Mouse (Mus musculus): Measurements from ENCODE around the gene Ercc1.

Gene Ercc1

DNA sequence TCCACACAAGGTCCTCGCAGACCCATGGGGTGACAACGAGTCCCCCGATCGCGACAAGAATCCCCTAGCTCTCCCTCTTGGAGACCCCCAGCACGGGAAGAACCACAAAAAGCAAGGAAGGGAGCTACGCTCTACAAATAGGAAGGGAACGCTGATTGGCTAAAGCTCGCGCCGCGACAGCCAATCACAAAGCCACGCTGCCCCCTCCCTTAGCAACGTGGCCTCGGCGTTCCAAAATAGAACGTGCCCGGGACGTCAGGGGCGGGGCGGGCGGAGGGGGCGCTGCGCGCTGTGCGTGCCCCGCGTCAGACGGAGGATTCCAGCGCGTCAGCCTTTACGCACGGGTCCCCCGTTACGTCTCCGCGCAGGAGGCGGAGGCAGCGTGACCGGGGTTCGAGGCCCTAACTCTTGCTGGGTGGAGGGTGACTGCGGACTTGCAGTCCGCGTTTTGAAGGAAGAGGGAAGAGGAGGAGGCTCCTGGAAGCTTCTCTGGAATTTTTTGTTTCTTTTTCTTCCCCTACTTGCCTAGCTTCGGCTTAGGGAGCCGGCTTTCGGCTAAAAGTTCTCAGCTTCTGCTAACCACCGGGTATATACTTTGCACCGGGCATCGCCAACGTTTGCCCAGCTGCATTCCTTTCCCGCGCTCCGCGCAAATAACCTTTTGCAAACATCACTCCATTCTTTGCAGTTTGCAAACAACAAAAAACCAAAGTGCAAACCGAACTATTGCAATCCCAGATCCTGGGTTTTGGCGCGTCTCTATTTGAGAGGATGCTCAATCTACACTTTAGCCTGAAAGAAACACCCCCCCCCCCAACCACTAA is 35.9 kb upstream of the Ercc1 start:
- in situ Hi-C loops (cut with MboI; ENCODE audit: low sequenced_read_pairs): loop anchor here (5.0 kb wide), 1 partner anchor 34 kb away; the partner anchor contains the start of gene Ercc1

DNA sequence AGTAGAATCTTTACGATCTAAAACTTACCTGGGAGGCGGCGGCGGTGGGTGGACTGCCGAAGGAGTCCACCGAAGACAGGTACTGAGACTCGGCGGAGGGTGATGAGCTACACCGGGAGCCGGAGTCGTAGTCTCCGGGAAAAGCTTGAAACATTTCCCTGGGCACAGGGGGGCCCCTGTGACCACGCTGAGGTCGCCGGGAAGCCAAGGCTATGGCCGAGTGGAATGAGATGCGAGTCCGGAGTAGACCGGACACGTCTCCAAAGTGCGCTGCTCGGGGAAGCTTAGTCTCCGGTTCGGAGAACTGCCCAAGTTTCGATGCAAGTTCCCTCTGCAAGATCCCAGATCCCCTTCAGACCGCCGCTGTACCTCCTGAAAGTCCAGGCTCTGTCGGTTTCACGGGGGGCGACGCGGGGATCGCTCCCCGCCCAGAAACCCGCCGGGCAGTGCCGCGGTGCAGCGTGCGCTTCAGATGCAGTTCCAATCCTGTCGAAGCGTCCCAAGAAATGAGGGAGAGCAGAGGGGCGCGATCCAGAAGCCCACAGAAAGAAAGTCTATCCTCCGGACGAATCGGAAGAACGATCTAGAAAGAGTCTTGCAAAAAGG is 35.2 kb upstream of the Ercc1 start:
- in situ Hi-C loops (cut with MboI; ENCODE audit: low sequenced_read_pairs): loop anchor here (5.0 kb wide), 1 partner anchor 33 kb away; the partner anchor contains the start of gene Ercc1

DNA sequence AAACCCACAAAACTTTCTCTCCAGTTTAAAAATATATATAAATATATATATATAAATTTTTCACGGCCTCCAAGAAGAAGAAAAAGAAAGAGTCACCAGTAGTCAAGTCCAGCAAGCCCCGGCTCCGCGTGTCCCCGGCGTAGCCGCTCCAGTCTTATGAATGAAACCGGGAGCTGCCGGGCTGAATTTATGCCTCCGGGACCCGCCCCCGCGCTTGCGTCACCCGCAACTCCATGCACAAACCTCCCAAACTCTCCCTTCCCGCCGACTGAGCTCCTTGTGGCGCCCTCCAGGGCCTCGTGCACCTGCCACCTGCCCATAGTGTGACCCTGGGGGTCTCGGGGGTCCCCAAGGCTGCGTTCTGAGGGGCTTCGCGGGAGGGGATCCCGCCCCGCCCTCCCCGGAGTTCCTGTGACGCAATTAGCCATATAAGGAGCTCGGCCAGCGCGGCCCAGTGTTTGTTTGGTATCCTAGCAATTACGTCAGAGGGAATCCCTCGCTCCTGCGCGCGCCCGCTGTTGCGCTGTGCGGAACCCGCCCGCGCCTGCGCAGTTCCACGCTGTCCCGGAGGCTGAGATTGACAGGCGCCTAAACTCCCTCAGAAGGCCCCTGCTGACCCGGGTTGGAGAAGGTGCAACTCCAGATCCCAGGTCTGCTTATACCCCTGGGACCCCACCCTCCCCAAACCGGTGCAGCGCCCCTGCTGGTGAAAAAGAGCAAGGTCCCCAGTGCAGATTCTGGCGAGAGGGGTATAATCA is 34.5 kb upstream of the Ercc1 start, which contains the start of gene Fosb:
Fosb (minus strand) TSS at position 168 of the 758 bp plus-strand sequence.
- in situ Hi-C loops (cut with MboI; ENCODE audit: low sequenced_read_pairs): loop anchor here (5.0 kb wide), 1 partner anchor 32 kb away; the partner anchor contains the start of gene Ercc1

DNA sequence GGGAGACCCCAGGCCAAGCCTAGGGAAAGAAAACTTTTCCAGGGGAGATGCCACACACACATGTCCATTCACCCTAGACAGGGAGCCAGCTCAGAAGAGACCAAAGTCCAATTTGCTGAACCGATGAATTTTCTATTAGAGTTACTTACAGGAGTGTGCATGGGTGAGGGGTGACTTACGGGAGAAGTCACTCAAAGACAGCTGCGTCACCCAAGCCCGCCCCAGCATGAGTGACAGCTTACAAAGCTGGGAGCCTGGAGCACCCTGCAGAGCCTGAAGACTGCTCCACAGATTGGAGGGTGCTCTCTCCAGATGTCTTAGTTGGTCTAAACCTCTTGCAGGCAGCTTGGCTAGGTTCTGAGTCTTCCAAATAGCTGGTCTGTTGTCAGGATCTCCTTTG is 32.6 kb upstream of the Ercc1 start:
- in situ Hi-C loops (cut with MboI; ENCODE audit: low sequenced_read_pairs): no loop called here

DNA sequence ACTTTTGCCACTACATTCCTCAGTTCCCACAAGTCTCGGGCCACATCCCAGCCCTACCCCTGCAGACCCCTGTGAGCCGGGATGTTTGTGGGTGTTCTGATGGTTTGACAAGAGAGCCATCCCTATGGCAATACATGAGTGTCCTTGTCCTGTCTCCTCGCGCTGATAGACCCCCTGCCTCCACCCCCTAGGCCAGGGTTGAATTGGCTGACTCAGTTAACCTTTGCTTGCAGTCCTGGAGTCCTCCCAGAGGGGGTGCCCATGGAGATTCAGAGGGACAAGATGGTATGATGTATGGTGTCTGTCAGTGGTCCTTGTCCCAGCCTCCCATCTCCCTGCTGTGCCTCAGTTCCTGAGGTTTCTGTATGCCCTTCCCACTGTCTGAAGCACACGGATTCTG is 30.5 kb upstream of the Ercc1 start:
- in situ Hi-C loops (cut with MboI; ENCODE audit: low sequenced_read_pairs): no loop called here

DNA sequence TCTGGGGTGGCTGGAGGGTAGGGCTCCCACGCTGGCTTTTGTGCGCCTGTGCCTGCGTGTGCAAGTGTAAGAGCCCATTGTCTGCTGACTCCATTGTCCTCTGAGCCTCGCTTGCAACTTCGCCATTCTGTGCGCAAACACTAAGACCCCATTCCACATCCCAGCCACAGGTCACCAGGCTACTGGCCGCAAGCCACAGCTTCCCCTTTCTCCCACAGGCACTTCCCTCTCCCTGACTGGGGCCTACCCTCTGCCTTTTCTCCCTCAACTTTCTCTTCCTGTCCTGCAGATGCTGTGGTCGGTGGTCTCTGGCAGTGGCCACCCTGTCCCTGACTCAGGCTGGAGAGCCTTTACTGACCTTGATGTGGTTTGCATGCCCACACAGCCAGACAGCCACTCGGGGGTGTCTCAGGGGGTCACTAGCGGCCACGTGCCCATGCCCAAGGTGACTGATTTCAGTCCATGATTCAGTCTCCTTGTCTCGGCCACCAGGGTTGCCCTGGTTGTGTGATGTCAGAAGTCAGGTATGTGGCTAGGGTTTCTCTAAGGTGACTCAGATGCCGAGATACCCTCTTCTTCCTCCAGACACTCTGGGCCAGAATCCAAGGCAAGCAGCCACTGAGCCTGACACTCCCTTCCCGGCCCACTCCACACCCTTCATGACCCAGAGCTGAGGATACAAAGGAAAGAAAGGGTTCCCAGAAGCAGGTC is 28.0 kb upstream of the Ercc1 start:
- in situ Hi-C loops (cut with MboI; ENCODE audit: low sequenced_read_pairs): no loop called here

DNA sequence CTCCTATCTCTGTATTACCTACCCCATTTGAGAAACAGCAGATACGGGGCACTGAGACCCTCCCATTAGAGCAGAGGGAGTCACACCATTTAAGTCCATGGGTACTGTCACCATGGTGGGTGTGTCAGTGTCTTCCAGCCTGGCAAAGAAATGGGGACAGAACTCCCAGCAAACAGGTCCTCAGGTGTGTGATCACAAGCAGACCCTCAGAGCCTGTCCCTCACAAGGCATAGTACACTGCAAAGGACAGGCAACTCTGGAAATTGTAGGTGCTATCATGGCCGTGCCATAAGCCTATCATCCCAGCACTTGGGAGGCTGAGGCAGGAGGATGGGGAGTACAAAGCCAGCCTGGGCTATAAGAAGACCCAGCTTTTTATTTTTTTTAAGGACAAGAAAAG is 26.4 kb upstream of the Ercc1 start:
- in situ Hi-C loops (cut with MboI; ENCODE audit: low sequenced_read_pairs): no loop called here

DNA sequence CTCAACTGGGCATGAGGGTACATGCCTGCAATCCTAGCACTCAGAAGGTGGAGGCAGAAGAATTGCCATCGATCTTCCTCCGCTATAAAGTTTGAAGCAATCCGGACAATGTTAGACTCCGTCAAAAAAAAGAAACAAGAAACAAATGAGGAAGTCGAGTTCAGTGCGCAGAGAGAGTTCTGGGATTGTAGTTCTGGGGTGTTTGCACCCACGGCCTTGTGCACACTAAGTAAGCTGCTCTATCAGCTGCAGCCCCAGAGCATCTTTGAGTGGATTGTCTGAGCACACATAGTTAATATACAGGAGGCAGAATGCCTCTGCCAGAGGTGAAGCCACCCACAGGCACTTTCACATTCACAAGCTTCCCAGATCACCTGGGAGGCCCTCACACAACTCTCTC is 25.9 kb upstream of the Ercc1 start:
- in situ Hi-C loops (cut with MboI; ENCODE audit: low sequenced_read_pairs): no loop called here

DNA sequence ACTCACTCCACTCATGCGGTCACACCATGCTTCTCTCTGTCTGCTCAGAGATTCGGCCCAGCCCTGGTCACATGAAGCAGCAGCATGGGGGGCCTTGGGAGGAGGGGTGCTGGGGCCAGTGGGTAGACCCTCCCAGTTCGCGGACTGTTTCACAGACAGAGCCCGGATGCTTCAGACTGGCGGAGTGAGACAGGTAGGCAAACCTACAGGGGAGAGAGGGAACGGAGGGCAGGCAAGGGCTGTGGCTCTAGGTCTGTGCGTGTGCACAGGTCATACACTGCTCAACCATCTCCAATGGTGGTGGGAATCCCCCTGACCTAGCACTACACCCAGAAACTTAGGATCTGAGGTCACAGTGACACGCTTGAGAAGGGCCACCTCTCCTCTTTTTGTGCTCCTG is 25.1 kb upstream of the Ercc1 start:
- in situ Hi-C loops (cut with MboI; ENCODE audit: low sequenced_read_pairs): no loop called here

DNA sequence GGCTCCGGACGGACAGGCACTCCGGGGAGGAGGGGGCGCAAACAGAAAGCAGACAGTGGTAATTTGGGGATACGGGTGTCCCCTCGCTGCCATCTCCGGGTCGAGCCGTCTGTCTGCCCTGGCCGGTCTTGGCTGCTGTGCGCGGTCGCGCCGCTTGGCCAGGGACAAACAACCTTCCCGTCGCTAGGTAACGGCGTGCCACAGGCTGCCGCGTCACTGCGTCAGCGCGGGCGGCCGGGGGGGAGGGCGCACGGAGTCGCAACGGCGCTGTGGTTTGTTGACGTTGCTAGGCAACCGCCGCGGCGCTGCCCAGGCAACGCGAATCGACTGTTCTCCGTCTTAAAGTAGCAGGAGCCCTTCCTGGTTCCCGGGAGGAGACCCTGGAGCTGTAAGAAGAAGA is 24.7 kb upstream of the Ercc1 start:
- in situ Hi-C loops (cut with MboI; ENCODE audit: low sequenced_read_pairs): no loop called here

DNA sequence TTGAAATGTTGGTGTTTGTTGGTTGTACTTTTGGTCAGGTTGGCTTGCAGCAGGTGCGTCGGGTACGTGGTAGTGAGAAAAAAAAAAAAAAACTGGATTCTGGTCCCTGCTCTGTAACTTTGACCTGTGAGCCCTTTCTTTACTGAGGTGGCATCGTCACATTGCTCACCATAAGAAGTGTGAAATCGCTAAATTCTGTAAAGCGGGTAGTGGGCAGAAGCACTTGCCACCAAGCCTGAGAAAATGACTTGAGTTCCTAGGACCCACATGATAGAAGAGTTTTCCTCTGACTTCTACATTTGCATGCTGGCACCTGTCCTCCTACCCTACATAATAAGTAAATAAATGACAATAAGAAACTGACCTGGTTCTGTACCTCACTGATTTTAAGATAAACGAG is 23.9 kb upstream of the Ercc1 start:
- in situ Hi-C loops (cut with MboI; ENCODE audit: low sequenced_read_pairs): no loop called here

DNA sequence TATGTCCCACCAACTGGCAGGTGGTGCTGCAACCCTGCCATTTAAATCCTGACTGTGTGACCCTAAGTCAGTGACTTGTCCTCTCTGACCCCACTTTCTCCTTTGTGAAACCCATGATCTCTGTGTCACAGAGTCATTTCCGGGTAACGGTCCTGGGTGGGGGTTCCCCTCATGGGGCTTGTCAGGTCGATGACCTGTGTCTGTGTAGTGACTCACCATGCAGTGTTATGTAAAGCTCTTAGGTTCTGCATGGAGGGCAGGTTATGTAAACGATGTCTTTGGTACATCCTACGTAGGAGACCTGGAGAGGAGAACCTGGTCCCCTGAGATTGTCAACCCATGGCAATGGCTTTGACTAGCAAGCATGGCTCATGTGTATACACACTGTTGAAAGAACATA is 23.1 kb upstream of the Ercc1 start:
- in situ Hi-C loops (cut with MboI; ENCODE audit: low sequenced_read_pairs): no loop called here

DNA sequence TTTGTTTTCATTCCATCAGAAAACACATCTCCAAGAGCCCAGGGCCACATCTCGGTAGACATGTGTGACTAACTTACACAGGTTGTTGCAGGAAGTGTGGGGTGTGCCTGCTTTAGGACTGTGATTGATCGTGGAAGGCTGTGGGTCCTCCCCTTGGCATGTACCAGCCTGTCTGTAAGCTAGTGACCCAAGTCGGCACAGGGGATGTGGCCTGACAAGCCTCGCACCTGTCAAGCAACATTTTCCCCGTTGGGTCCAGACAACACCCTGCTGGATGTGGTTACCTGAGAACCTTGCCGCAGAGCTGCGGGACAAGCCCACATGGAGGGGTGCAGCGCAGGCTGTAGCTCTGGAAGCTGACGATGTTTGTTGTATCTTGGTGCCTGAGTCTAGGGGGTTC is 22.1 kb upstream of the Ercc1 start:
- in situ Hi-C loops (cut with MboI; ENCODE audit: low sequenced_read_pairs): no loop called here

DNA sequence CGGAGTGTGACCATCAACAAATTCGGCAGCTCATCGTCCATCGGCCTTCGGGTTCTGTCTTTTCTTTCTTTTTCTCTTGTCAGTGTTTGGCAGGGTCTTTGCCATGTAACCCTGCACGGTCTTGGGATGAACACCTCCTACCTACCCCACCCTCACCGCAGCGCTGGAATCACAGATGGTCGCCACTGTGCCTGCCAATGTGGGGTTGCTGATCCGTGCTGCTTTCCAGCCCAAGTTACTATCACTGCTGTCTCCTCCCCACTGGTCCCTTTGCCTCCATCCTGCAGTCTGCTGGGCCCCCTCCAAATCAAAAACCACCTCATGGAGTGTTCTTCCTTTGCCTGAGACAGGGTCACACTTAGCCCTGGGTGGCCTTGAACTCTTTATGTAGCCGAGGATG is 20.4 kb upstream of the Ercc1 start:
- in situ Hi-C loops (cut with MboI; ENCODE audit: low sequenced_read_pairs): no loop called here

DNA sequence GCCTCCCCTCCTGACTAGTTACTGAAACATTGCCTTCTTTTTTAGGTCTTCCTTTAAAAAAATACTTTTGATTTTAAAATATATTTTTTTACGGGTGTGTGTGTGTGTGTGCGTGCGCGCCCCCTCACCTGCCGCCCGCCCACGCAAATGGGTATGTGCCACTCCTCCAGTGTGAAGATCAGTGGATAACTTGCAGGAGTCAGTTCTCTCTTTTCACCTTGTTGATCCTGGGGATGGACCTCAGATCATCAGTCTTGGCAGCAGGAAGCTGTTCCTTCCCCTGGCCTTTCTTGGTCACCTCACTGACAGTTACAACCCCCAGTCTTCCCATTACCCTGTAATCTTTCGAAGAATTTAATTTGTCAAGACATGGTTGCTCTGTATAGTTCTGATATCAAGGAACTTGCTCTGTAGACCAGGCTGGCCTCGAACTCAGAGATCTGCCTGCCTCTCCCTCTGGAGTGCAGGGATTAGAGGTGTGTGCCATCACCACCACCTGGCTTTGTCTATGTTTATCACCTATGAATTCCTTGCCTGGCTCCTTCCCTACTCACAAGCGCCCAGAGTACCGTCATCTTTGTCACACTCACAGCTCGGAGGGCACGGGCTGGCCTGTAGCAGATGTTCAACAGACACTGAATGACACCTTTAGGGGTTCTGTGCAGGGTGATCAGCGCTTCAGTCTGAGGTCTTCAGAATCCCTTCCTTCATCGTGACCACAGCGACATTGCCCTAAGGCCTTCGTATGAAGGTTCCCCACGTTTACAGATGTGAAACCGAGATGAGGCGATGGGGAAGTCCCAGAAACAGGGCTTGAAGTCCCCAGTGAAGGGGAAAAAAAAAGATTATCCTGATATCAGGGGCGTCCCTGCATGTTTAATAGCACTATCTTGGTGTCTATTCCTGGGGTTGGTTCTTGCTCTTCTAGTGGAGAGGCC is 19.0 kb upstream of the Ercc1 start:
- in situ Hi-C loops (cut with MboI; ENCODE audit: low sequenced_read_pairs): no loop called here

DNA sequence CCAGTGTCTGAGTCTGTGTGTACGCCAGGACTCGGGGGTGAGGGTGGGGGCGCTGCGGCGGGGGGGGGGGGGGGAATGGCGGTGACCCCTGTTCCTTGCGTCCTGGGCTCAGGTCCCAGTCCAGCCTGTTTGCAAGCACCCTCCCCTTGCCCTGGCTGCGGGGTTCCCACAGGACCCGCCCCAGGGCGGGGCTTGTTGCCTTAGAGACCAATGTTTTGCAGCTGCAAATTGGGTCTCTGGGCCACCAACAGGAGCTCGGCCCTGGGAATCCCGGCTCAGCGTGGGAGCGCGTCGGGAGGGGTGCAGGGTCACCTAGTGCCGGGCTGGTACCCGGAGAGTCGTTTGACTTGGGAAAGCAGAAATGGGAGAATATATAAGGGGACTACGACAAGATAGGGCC is 18.2 kb upstream of the Ercc1 start:
- in situ Hi-C loops (cut with MboI; ENCODE audit: low sequenced_read_pairs): no loop called here

DNA sequence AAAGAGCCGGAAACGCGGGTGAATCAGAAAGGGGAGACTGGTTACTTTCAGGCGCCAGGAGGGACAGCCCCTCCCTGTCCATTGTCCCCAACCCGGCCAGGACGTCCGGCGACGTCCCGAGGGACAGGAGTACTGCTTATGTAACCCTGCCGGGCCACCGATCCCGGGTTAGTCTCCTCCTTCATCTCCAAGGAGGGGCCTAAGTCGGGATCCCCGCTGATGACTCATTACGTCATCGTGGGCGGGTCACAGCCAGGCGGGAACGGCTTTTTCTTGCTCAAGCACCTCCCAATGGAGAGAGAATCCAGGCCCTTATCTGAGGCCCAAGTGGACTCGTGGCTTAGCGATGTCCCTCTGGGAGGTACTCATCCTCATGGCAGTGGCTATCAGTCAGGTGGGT is 17.4 kb upstream of the Ercc1 start:
- in situ Hi-C loops (cut with MboI; ENCODE audit: low sequenced_read_pairs): no loop called here

DNA sequence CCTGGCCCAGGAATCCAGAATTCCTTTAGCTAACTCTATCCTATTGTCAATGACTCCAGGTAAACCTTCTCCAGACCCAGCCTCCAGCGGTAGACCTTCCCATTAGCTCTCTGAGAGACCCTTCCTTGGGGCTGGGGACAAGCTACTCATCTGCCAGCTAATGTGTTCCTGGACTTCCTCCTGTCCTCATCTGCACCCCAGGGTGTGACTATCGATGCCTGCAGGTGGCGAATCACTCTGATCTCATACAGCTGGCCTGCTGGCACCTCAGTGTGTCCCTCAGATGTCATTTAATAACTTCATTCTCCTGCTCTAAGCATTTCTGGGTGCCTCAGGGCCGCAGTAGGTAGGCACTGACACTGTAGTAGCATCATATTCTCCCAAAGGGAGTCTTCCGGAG is 16.8 kb upstream of the Ercc1 start:
- in situ Hi-C loops (cut with MboI; ENCODE audit: low sequenced_read_pairs): no loop called here

DNA sequence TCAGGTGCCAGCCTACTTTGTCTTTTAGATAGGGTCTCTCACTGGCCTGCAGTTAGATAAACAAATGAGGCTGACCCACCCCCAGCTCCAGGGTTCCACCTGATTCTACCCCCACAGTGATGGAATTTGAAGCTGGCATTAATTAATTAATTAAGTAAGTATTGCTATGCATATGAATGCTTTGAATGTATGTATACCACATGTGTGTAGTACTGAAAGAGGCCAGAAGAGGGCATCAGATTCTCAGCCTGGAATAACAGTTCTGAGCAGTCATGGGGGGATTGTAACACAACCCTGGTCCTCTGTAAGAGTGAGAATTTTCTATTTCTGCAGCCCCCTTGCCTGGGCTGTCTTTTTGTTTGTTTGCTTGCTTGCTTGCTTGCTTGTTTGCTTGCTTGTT is 16.2 kb upstream of the Ercc1 start:
- in situ Hi-C loops (cut with MboI; ENCODE audit: low sequenced_read_pairs): no loop called here

DNA sequence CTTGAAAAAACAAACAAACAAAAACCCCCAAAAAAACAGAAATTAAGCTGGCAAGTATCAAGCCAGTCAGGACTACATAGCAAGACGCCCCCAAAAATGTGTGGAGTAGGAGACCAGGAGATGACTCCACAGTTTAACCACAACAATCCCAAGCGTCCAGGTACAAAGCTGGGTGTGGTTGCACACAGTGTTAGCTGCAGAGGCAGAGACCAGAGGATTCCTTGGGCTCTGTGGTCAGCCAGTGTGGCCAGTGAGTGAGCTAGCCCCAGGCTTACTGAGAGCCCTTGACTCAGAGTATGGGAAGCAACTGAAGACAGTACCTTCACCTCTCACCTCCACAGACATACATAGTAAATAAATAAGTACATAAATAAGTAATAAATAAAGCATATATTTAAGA is 12.7 kb upstream of the Ercc1 start:
- in situ Hi-C loops (cut with MboI; ENCODE audit: low sequenced_read_pairs): no loop called here

Measured in CH12F3 (cell line).